Mouse (Mus musculus): ENCODE data around the gene Kctd6. TPM values are rescaled to one million over a fixed set of nuclear protein-coding genes. Genes with fewer than 3 reads are reported as not detected.

The Kctd6 gene
- total RNA-seq, 2 experiments from 2014 or later = 6.2 to 6.6 TPM

DNA sequence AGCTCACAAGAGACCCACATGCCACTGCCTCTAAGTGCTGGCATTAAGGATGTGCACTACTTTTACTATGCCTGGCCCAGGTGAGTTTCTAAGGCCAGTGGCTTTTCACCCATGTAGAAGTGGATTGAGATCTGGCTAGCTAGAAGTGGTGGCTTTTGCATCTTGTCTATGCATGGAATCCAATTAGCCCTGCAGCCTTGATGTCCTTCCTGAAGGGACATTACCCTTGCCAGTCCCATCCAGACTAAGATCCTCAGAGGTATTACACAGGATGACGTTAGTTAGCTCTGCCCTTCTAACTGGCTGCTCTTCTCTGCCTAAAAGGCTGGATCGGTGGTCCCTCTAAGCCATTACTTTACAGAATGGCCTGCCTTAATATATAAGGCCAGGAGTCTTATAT lies 944 bp upstream of the Kctd6 start:
- ATAC-seq (ENCODE audit: poor library complexity, severe bottlenecking) = no peak

DNA sequence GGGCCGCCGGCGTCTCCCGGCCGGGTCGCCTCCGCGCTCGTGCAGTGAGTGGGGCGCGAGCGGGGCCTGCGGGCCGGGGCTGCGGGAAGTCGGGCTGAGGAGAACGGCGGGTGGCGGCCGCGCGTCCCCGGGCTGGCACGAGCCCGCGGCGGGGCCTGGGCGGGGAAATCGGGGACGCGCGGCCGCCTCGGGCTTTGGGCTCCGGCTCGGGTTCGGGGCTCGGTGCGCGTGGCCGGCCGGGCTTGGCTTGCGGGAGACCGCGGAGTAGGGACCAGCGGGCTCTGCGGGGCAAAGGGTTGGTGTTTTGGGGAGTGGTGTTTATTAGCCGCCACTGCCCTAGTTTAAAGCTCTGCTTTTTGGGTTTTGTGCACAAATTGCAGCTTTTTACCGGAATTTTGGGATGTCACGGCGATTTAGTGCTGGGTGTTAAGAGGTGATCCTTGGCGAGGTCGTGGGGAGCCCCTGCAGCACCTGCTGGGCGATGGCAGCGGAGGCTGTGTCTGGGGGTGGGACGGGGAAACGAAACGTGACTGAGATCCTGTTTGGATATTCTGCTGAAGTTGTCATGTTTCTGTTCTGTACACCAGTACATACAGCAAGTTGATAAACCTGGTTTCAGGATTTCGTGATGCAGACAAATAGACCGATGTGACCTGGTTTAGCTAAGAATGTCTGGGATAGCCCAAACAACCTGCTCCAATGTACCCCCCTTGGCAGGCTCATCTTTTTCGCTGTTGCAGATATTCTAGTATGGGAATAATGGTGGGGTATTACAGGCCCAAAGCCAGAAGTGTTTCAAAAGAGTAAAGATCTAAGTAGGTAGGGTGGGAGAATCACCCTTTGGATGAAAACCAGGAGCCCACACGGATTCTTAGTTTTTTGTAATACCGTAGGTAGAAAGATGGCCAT lies 613 bp downstream of the Kctd6 start:
- peak; percentile 33 for ATAC-seq (ENCODE audit: poor library complexity, severe bottlenecking)

DNA sequence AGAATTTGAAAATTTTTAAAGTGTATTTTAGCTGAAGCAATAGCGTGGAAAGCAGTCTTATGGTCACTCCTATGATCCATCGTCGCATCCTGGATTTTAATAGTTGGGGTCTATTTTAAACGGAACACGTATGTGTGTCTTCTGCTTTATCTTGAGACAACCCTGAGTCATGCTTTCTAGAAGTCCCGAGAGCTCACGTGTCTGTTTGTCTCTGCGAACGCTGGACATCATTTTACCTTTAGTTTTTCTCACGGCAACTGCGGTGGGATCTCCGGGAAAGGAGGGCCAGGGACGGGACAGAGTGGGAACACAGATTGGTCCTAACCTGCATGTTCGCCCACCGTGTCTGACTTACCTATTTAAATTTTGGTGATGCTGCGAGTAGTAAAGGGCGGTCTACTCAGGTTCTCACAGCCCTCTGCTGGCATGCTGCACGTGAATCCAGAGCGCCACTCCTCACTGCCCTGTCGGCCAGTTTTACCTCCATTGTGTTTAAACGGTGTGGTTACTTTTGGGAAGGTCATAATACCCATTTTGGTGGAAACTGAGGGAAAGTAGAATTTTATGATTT lies 1.4 kb downstream of the Kctd6 start:
- ATAC-seq (ENCODE audit: poor library complexity, severe bottlenecking) = no peak

DNA sequence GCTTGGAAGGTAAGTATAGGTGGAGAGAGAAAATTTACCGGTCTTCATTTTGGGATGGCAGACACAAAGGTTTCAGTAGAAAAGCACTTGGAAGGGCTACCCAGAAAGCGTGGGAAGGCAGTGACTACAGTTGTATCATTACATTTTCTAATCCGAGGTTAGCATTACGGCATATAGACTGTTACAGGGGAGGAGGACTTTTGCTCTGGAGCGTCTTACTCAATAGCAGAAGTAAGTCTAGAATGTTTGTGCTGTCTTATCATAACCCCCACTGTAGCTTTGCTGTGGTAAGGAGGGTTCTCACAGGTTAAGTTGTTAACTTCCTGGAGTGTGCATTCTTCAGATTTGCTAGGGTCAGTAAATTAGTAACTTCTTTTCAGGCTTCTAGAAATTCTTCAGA lies 2.2 kb downstream of the Kctd6 start:
- no peak for ATAC-seq (ENCODE audit: poor library complexity, severe bottlenecking)

DNA sequence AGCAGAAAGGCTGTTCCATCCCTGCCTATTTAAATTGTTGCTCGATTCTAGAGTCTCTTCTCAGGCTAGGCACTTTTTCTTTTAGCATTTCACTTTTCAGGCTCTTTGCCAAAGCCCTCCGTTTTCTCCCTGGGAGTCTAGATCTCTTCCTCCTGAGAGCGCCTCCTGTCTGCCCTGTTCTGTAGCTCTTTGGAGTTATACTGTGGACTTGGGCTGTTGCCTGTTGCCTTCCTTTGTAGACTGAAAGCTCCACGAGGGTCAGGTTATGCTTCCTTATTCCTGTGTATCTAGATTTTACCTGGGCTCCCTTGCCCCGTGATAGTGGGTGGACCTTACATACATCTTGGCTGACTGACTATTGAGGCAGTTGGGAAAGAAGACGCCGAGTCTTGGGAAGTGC lies 4.3 kb downstream of the Kctd6 start:
- no peak for ATAC-seq (ENCODE audit: poor library complexity, severe bottlenecking)

DNA sequence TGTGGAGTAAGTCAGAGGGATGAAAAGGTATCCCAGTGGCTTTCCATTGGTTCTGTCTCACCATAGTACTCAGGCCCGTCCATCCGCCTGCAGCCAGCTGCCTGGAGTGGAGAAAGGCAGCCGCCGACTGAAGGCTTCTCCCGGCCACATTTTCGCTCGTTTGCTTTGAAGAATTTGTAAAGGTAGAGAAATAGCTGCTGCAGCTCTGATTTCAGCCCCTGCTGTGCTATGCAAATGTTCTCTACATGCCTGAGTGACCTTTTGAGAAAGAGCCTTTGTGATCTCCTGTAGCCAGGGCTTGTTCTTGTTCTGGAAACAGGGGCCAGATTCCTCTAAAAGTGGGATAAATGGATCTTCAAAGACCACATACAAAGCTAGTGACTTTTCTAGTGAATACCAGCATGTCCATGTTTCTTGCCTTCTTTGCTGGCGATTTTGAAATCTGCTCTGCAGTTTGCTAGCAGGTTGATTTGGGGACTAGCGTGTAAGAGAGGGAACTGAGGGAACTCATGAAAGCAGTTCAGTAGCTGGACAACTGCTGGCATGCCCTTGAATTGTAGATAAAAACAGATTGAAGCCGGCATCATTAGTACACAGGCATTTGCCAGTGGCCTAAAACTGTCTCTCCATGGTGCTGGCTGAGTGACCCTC lies 4.9 kb downstream of the Kctd6 start:
- ATAC-seq (ENCODE audit: poor library complexity, severe bottlenecking) = no peak

DNA sequence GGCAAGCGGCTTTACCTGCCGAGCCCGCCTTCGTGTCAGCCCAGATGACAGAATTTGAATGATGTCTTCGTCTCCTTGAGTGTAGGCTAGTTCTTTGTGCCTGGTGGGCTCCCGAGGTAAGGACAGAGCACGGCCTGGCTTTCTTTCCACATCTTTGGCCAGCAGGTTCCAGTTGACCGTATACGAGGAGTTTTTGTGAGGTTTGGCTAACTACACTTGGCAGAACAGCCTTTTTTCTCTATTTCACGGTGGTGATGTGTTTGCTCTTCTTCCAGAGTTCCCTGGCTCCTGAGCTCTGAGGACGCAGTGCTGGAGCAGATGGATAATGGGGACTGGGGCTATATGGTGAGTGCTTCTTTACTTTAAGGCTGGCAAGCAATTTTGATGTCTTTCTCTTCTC lies 5.9 kb downstream of the Kctd6 start:
- no peak for ATAC-seq (ENCODE audit: poor library complexity, severe bottlenecking)

DNA sequence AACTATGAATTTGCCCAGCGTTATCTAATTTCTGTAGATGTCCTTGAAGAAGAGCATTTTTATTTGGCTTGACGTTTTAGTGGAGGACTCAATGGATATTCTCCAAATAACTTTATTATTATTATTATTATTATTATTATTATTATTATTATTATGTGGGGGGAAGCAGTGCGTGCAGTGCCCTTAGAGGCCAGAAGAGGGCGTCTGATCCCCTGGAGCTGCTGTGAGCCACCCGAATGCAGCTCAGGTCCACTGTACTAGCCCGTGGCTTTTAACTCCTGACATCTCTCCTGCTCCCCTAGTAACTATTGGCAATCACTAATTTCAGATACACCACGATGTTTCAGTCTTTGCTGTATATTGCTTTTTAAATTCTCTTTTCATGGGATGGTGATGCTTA lies 6.4 kb downstream of the Kctd6 start:
- ATAC-seq (ENCODE audit: poor library complexity, severe bottlenecking) = peak; percentile 45

DNA sequence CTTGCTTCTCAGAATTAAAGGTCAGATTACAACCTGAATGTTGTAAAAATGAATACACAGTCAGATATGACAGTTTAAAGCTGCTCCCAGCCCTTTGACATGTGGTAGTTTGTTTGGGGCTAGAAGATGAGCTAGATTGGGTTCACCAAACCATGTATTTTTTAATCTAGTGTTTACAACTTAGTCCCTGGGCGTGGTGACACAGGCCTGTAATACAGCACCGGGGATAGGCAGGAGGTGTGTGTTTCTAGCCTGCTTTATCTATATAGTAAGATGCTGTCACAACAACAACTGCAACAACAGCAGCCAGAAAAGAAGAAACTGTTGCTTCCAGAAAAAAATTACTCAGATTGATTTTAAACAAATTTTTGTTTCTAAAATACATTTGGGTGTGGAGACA lies 7.0 kb downstream of the Kctd6 start:
- no peak for ATAC-seq (ENCODE audit: poor library complexity, severe bottlenecking)

DNA sequence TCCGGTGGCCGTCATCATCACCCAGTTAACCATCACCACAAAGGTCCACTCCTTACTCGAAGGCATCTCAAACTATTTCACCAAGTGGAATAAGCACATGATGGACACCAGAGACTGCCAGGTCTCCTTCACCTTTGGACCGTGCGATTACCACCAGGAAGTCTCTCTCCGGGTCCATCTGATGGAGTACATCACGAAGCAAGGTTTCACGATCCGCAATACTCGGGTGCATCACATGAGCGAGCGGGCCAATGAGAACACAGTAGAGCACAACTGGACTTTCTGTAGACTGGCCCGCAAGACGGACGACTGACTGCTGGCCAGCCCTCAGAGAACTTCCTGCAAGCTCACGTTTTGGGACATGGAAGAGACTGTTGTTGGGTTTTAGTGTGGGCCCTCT lies 8.6 kb downstream of the Kctd6 start:
- no peak for ATAC-seq (ENCODE audit: poor library complexity, severe bottlenecking)

DNA sequence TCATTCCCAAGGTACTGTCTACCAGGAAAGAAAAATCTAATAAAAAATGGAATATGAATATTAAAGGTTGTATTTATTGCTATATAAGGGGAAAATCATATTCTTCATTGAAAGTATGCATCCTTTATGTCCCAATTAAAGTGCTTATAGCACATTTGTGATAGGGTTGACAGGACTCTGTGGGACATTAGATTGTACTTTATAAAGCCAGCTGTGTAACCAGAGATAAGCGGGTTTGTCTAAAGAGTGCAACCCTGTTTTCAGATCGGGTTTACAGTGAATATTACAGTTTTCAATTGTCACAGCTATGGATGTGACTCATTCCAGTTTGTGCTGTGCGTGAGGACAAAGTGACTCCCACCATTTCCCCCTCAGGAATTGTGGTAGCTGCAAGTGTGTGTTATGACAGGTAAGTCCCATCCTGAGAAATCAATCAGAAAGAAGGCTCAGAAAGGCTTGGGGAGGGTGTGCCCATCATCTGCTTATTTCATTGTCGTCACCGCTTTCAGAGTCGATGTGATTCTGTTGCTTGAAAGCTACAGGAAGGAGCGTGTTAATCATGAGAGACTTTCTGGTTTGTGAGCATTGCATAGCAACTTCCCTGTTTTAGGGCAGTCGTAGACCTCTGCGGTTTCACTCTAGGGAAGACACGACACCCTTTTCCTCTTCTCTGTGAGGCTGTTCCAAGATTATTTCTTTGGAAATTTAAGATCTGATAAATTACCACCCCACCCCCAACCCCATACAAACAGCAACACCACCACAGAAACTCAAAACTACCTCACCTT lies 9.8 kb downstream of the Kctd6 start:
- ATAC-seq (ENCODE audit: poor library complexity, severe bottlenecking) = peak; percentile 88

DNA sequence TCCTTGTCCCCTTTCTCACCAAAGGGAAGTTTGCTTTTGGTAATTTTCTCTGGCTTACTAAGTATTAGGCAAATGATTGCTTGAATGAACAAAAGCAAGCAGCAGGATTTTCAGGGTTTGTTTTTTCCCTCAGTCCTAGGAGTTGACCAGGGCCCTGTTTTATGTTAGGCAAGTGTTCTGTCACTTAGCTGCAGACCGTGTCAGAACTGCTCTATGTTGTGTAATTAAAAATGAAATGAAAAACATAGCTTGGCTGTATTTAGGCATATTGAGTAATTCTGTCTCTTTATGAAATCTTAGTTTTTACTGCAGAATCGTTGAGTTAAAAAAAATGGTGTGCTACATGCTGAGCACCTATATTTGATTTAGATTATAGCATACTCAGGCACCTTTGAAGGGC lies 10.9 kb downstream of the Kctd6 start:
- no peak for ATAC-seq (ENCODE audit: poor library complexity, severe bottlenecking)

DNA sequence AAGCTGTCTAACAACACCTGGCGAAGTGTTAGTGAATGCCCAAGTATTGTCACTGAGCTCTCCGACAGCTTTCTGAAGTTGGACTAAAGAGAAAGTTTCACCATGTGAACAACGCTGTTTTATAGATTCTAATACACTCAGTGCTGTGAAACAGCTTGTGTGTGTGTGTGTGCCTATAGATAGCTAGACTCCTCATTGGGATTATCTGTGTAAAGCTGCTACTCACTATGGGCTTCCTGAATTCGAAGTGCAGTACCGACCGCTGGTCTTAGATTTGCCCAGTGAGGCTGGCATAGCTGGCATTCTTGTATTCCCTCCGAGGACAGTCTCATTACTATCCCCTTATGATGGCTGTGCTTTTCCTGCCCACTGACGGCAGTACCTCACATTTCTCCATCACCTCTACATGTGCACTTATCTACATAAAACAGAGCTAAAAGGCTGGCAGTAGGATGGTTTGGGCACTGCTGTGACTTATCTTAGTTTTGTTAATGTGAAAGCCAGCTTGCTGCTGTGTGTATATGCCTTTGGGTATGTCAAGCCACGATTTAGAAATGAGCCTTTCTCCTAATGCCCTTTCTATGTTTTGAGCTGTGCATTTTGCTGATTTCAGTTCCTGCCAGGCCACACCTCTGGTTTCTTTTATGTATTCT lies 15.6 kb downstream of the Kctd6 start:
- ATAC-seq (ENCODE audit: poor library complexity, severe bottlenecking) = no peak

DNA sequence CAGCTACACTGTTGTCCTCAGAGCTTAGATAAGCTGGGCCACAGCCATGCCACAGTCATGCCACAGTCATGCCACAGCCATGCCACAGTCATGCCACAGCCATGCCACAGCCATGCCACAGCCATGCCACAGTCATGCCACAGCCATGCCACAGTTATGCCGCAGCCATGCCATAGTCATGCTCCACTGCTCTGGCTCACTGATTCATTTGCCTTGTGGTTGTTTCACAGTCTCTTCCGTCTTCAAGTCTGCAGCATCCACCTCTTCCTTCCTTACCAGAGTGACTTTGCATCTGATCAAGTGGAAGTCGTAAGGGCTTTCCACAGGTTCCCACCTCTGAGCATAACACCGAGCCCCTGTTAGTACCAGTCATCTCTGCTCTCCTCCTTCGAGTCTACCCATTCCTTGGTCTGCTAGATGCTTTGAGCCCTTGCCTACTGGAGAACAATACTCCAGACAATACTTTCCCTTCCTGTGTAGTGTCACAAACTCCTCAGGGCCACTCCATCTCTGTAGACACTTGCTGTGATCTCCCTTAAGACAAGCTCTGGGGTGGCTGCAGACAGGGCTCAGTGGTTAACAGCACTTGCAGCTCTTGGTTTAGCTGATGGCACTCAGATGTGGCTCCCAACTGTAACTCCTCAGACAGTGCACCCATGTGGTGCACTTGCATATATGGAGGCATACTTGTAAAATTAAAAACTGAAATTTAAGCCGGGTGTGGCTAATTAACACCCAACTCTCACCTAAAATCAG lies 18.4 kb downstream of the Kctd6 start:
- ATAC-seq (ENCODE audit: poor library complexity, severe bottlenecking) = peak; percentile 43

DNA sequence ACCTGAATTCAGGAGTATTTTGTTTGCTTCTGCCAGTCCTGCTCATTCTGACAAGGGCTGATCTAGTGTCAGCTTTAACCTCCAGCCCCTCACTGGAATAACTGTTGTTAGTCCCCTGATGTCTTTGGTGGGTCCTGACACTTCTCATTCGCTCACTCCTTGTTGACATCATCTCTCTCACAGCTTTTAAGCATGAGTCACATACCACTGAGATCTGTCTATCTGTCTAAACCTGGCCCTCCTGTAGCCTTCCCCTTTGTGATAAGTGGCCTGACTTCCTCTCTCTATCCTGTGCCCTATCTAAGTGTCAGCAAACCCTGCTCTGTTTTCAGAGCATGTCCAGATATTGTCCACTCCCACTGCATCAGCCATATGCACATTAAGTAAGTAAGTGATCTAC lies 19.3 kb downstream of the Kctd6 start:
- ATAC-seq (ENCODE audit: poor library complexity, severe bottlenecking) = no peak

DNA sequence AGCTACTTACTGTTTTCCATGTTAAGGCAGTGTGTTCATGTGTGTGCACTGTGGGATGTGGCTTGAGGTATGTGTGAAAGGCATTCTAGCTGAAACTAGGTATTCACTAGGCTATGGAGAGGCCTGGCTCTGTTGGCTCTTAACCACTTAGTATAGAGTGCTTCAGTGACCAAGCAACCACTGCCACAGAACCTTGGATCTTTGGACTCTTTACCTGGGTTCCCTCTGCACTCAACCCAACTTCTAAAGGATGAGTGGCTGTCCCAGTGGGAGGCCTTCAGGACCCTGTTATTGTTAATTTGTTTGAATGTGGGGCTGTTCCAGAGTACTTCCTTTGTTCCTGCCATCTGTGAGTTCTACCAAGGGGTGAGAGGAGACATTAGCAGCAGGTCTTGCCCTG lies 27.9 kb downstream of the Kctd6 start:
- no peak for ATAC-seq (ENCODE audit: poor library complexity, severe bottlenecking)

DNA sequence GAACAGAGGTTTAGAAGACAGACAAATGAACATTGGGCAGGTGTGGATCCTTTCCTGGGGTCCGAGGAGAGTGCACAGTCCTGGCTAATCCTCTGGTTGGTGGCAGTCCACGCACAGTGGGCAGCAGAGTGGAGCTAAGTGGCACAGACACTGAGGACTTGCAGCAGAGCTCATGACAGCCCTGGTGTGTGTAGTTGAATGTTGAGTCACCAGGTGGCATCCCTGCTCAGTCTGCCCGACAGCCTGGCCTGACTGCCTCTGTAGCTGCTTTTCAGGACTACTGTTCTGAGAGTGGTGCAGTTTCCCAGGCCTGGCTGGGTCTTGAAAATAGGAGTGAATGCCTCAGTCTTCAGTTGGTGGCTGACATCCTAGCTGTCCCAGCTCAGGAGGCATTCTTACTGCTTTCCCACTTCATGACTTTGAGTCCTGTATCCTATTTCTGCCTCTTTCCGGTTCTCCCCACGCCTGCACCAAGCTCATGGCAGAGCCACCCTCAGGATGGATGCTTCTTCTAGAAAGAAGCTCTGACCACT lies 28.5 kb downstream of the Kctd6 start:
- peak; percentile 18; the same call in 1 of the 2 replicates for ATAC-seq (ENCODE audit: poor library complexity, severe bottlenecking)

DNA sequence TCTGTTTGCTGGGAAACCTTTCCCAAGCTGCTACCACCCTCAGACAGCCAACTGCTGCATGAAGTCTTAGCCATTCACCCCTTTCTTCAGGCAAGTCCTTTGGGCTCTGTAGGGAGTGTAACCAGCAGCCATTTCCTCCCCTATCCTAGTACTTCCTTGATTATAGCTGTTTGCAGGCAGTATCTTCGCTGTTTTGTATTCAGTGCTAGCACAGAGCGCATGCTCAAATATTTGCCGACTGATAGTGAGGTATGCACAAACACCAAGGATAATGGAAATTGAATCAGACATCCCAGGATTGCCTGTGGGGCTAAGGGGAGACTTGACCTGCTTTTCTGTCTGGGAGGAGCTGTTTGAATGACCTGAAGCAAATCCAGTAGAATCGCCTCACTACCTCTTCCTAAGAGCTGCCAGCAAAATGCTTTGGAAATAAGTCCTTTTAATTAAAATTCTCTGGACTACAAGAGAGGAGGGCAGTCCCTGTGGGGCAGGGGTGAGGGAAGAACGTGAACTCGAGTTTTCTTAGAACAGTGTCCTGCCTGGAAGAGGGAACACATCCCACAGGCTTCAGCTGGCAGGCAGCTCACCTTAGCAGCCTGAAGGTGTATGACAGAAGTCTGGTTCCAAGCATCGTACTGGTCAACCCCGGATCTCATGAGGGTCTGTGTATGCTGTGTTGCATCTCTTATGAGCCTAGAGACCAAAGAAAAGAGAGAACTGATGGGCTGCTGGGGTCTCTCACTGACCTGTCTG lies 29.4 kb downstream of the Kctd6 start:
- no peak for ATAC-seq (ENCODE audit: poor library complexity, severe bottlenecking)

DNA sequence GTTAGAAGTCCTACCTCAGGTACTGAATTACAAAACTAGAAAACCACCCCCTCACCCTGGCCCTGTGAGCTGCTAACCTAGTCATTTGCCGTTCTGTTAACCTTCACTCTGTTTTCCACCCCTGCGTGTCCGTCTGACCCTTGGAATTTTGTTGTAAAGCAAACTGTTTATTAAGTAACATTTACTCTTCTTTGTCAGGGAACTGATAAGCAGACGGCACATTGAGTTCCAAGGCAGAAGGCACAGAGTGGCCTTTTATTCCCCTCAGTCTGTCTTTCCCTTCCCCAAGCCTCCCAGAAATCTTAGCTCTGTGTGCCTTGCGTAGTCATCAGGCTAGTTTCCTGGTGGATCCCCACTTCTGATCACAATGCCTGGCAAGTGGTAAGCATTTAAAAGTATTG lies 30.3 kb downstream of the Kctd6 start:
- no peak for ATAC-seq (ENCODE audit: poor library complexity, severe bottlenecking)
